Mouse (Mus musculus) embryonic fibroblast, embryonic 13.5 days (primary cell): ENCODE results near the gene Dolpp1.

Source experiments
- CTCF ChIP-seq: IDR thresholded peaks from 2 replicates; pipeline ENCODE4 v1.5.1; 2011; ENCODE audit warnings: mild to moderate bottlenecking, control low read depth, low read length, moderate library complexity, borderline replicate concordance; ENCODE audit not compliant: insufficient read depth
- POLR2A ChIP-seq: IDR thresholded peaks from 2 replicates; pipeline ENCODE4 v1.6.1; 2011; ENCODE audit warnings: low read depth, mild to moderate bottlenecking, control low read depth, low read length, moderate library complexity

DNA sequence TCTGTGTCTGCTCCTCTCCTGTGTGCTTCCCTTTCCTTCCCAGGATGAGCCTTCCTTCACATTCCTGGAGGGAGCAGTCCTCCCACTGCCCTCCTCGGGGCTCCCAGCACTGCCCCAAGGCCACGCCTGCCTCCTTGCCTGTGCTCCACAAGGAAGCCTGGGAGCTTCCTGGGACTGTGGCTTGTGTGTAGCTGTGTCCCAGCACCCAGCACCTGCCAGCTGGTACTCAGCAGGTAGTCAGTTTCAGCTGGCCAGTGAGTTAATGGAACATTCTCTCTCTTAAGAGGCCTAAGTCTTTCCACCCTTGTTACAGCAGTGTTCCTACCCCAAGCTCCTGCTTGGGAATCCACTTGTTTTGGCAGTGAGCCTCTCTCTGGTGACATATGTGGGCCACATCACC is 10.8 kb downstream of the Dolpp1 start:
- no peak for TF ChIP-seq POLR2A
- TF ChIP-seq CTCF: no peak
